4 mouse cellular contexts compared by ENCODE assay signal in the genomic region with DNA sequence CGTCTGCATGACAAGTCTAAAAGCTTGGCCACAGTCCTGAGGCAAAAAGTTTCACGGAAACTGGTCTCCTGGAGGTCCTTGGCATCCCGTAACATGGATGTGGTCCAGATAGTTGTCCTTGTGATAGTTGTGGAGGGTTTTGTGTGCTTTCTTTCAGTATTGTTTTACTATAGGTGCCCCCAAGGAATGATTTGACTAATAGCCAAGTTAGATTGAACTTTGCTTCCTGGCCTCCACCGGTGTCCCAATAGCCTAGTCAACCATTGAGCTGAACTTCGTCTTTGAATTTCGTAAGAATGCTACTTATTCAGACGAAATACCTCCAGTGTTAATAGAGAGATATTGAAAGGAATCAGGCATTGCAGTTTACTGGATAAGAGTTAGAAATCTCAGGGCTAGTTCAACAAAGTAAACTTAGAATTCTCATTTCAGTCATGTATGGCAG. TPM values are rescaled to one million over a fixed set of nuclear protein-coding genes. Genes with fewer than 3 reads are reported as not detected.
"Had no signal": no experiment of that assay in that cellular context is flagged by ENCODE, and none has a peak within 500 bp of the region (broad histone marks: within the 10 kb centered on the region; RNA-seq: fewer than 3 reads in every experiment).

No protein-coding gene starts in this region.

RNA-seq across cellular contexts. Expression of gene Zfp872, which starts 37.6 kb away (rescaled TPM):
- total RNA-seq: megakaryocyte, adult 5-6 weeks; megakaryocyte-erythroid progenitor cell, adult 5-6 weeks had no signal
- polyA plus RNA-seq: myocyte; small intestine, adult 2 months had no signal

RNA-seq across cellular contexts. Expression of gene Cnn1, which starts 51.3 kb away (rescaled TPM):
- total RNA-seq: megakaryocyte, adult 5-6 weeks; megakaryocyte-erythroid progenitor cell, adult 5-6 weeks had no signal
